Mouse (Mus musculus) hindbrain, embryonic 15.5 days (tissue): Measurements from ENCODE around the gene Gm5150. TPM values are rescaled to one million over a fixed set of nuclear protein-coding genes. Genes with fewer than 3 reads are reported as not detected.
A peak's percentile ranks its signal among the peaks of the same experiment; 100 is the strongest.
"Not testable (repeated sequence)": the region's sequence is repeated elsewhere in the genome, so short reads cannot be mapped to it uniquely, and the experiment has no call there.

ENCODE experiments used
- ATAC-seq: fragments of 200-750 bp; cut with Nextera tagmentation; 2 replicates; pipeline ENCODE4 v1.8.0; 2017; ENCODE audit warnings: low read depth, moderate number of reproducible peaks, moderate TSS enrichment; ENCODE audit not compliant: low FRiP score
- H3K27ac ChIP-seq: fragments of 300-500 bp; sonication (generic); replicated peaks from 2 replicates; pipeline ENCODE4 v1.5.1; 2015; ENCODE audit warnings: mild to moderate bottlenecking, inconsistent platforms
- H3K27me3 ChIP-seq: fragments of 300-500 bp; sonication (generic); 2 replicates; pipeline ENCODE4 v1.6.1; 2015; ENCODE audit warnings: control low read depth, inconsistent platforms
- H3K36me3 ChIP-seq: fragments of 300-500 bp; sonication (generic); 2 replicates; pipeline ENCODE4 v1.6.1; 2015; ENCODE audit warnings: control low read depth, inconsistent platforms
- H3K4me1 ChIP-seq: fragments of 300-500 bp; sonication (generic); replicated peaks from 2 replicates; pipeline ENCODE4 v1.6.1; 2015; ENCODE audit warnings: control low read depth, inconsistent platforms
- H3K4me2 ChIP-seq: fragments of 300-500 bp; sonication (generic); 2 replicates; pipeline ENCODE4 v1.6.1; 2015; ENCODE audit warnings: moderate library complexity, mild to moderate bottlenecking, inconsistent platforms
- H3K4me3 ChIP-seq: fragments of 300-500 bp; sonication (generic); 2 replicates; pipeline ENCODE4 v1.5.1; 2015; ENCODE audit warnings: mild to moderate bottlenecking, inconsistent platforms
- H3K9ac ChIP-seq: fragments of 300-500 bp; sonication (generic); 2 replicates; pipeline ENCODE4 v1.6.1; 2015; ENCODE audit warnings: inconsistent platforms
- H3K9me3 ChIP-seq: fragments of 300-500 bp; sonication (generic); 2 replicates; pipeline ENCODE4 v1.6.1; 2016; ENCODE audit warnings: control low read depth, inconsistent platforms
- WGBS: fragments of 180-500 bp; shearing (Covaris S2); methylation state at CpG from one replicate; pipeline ENCODE4 v1.1.7; 2015; 5-methylcytosine and 5-hydroxymethylcytosine counted together
- polyA plus RNA-seq: library from polyadenylated mRNA; unstranded; fragments of >200 nt; fragmentation: Nextera tagmentation; extraction: Ambion mirVana; gene quantifications from 2 replicates; pipeline ENCODE4 v1.2.1, GENCODE M21; 2015

The Gm5150 gene
- not detected in 2 replicates for polyA plus RNA-seq

DNA sequence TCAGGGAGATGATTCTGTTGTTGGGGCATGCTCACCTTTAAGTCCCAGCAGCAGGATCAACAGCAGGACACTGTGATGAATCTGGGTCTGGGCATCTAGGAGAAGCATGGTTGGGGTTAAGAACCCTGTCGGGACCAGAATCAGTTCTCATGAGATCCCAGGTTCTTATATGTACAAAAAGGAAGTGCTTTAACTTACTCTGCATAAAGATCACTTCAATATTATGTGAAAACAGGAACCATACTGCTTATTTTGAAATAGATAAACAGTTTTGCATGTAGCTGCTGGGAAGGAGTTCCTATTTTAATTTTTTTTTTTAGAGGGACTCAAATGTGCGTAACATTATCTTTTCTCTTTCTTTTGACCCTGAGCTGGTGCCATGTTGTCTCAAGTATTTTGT lies at the start of gene Gm5150:
TSS of gene Gm5150 (minus strand) at position 223 of the 400 bp plus-strand sequence.
- Histone ChIP-seq H3K36me3 (no peaks in the 10 kb centered on the region), H3K4me2 (no peak within 1 kb of the TSS), H3K4me1 (no peaks in the 10 kb centered on the region), H3K4me3 (no peak within 1 kb of the TSS), H3K9ac (no peak within 1 kb of the TSS), H3K9me3 (no peaks in the 10 kb centered on the region), H3K27ac (no peak within 1 kb of the TSS), H3K27me3 (no peaks in the 10 kb centered on the region)
- no peak for ATAC-seq
- 95% methylated on average over 2 of the region's 2 CpGs for WGBS

DNA sequence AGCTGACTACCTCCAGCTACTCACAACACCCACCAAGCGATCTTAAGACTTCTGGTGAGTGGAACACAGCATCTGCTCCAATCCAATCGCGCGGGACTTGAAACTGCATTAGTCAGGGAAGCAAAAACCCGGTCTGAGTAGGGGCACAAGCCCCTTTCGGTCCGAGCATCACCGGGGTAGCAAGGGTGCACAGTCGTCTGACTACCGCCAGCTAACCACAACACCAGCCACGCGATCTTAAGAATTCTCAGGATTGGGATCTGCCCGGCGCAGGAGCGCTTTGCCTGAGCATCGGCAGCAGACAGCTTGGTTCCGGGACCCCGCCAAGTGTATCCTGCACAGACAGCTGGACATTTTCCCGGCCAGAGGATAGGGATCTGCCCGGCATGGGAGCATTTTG lies 45.5 kb upstream of the Gm5150 start:
- H3K4me3 ChIP-seq, H3K4me2 ChIP-seq, H3K36me3 ChIP-seq, H3K27me3 ChIP-seq, H3K9ac ChIP-seq, H3K9me3 ChIP-seq, H3K4me1 ChIP-seq, ATAC-seq, H3K27ac ChIP-seq: not testable (repeated sequence)
- 84% methylated on average over 20 of the region's 20 CpGs for WGBS

DNA sequence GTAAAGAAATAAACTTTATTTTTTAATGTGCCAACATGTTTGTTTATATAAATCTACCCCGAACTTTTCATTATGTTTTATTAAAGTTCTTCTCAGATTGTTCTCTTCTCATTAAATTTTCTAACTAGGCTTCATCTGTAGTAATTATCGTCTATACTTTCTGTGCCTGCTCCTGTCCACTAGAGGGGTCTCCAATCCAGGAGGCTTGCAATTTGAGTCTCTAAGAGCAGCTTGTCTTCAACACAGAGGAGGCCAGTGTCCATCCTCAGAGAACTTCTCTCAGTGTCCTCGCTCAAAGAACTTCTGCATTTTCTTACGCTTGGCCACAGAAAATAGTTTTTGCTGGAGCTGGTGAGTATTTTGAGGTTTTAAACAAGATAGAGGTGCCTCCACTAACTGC lies 41.1 kb upstream of the Gm5150 start:
- no peak overlapping the region for H3K9ac ChIP-seq
- WGBS: 67% methylated on average over 4 of the region's 4 CpGs
- no peaks in the 10 kb centered on the region for H3K36me3 ChIP-seq
- H3K27ac ChIP-seq: no peak overlapping the region
- H3K4me2 ChIP-seq: no peak overlapping the region
- H3K4me3 ChIP-seq: no peak overlapping the region
- H3K4me1 ChIP-seq: no peaks in the 10 kb centered on the region
- H3K9me3 ChIP-seq: no peaks in the 10 kb centered on the region
- H3K27me3 ChIP-seq: no peaks in the 10 kb centered on the region
- ATAC-seq: no peak

- H3K9ac ChIP-seq: no peak overlapping the region
- H3K4me2 ChIP-seq: no peak overlapping the region
- 3% methylated on average over 1 of the region's 1 CpGs for WGBS
- no peak overlapping the region for H3K27ac ChIP-seq
- no peak for ATAC-seq
- no peaks in the 10 kb centered on the region for H3K27me3 ChIP-seq
- H3K4me1 ChIP-seq: no peaks in the 10 kb centered on the region
- H3K36me3 ChIP-seq: no peaks in the 10 kb centered on the region
- H3K4me3 ChIP-seq: no peak overlapping the region
- no peaks in the 10 kb centered on the region for H3K9me3 ChIP-seq
Measured at GRCm38 (mm10) chr3:16043315-16043714, 37.1 kb upstream of the Gm5150 start.

GRCm38 (mm10) chr3:16024988-16025387 lies 18.8 kb upstream of the Gm5150 start:
- 2% methylated on average over 6 of the region's 6 CpGs for WGBS

DNA sequence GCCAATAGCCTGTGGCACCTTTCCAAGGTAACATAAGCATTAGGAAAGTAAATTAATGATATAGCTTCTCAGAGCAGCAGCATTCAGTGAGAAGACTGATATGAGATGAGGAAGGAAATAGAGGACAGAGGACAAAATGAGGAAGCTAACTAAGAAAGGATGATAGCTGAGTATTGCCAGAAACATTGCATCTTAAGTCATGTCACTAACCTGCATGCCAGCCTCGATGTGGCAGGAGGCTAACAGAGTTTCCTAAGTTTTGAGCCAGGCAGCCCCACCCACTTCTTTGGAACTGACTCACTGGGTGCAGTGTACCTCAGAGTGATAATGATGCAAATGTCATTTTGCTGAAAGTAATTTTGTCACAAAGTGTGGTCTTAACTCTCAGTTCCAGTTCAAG lies 16.0 kb upstream of the Gm5150 start:
- Histone ChIP-seq H3K4me2 (no peak overlapping the region), H3K27ac (no peak overlapping the region), H3K27me3 (no peaks in the 10 kb centered on the region), H3K4me1 (no peaks in the 10 kb centered on the region), H3K9ac (no peak overlapping the region), H3K4me3 (no peak overlapping the region), H3K36me3 (no peaks in the 10 kb centered on the region), H3K9me3 (no peaks in the 10 kb centered on the region)
- no peak for ATAC-seq
- 46% methylated on average over 1 of the region's 1 CpGs for WGBS

More at GRCm38 (mm10) chr3:16024988-16025387, 18.8 kb upstream of the Gm5150 start:
- not testable (repeated sequence) for ATAC-seq, H3K9ac ChIP-seq, H3K4me3 ChIP-seq, H3K27ac ChIP-seq, H3K4me1 ChIP-seq, H3K9me3 ChIP-seq, H3K27me3 ChIP-seq, H3K36me3 ChIP-seq
- H3K4me2 ChIP-seq: peak overlapping the region; percentile 34

- H3K9me3 ChIP-seq, H3K4me2 ChIP-seq, H3K4me1 ChIP-seq, H3K27me3 ChIP-seq, H3K9ac ChIP-seq, H3K4me3 ChIP-seq, H3K27ac ChIP-seq, ATAC-seq, H3K36me3 ChIP-seq: not testable (repeated sequence)
- WGBS: 96% methylated on average over 2 of the region's 2 CpGs
Measured at GRCm38 (mm10) chr3:16014456-16014855, 8.2 kb upstream of the Gm5150 start.

- Histone ChIP-seq H3K4me1 (no peaks in the 10 kb centered on the region), H3K9ac (no peak overlapping the region), H3K9me3 (no peaks in the 10 kb centered on the region), H3K27me3 (no peaks in the 10 kb centered on the region), H3K4me3 (no peak overlapping the region), H3K4me2 (no peak overlapping the region), H3K36me3 (no peaks in the 10 kb centered on the region), H3K27ac (no peak overlapping the region)
- 92% methylated on average over 1 of the region's 1 CpGs for WGBS
- ATAC-seq: no peak
Measured at GRCm38 (mm10) chr3:16007827-16008226, 1.6 kb upstream of the Gm5150 start.

DNA sequence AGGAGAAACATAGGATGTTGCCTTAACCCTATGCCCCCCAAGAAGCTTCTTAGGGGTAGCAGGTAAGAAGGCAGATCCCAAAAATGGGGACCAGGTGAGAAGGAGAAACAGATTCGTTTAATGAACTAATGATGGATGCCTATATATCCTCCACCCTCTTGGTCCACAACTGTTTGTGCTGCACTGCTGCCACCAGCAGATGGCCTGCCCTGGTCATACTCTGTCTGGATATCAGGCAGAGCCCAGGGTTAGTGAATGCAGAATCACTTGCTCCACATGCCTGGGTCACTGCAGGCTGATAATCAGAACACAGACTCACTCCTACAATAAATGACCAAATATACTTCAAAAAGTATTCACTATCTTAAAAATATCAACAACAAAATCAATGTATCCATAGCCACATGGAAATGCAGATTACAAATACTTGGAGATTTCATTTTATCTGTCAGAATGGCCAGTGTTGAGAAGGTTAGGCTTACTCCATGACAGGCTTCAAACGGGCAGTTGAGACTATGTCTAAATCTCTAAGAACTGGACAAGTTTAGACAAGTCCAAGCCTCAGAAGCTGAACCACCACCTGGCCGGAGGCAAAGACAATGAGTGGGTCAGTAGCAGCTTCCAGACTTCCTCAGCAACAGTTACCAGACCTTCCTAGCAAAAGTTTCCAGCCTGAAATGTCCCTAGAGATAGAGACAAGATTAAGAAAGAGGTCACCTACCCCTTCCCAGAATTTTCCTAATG lies 2.2 kb downstream of the Gm5150 start:
- Histone ChIP-seq H3K27me3 (no peaks in the 10 kb centered on the region), H3K4me3 (no peak overlapping the region), H3K9me3 (no peaks in the 10 kb centered on the region), H3K4me2 (no peak overlapping the region), H3K4me1 (no peaks in the 10 kb centered on the region), H3K27ac (no peak overlapping the region), H3K9ac (no peak overlapping the region), H3K36me3 (no peaks in the 10 kb centered on the region)
- no peak for ATAC-seq
- 90% methylated on average over 3 of the region's 3 CpGs for WGBS

GRCm38 (mm10) chr3:15999479-15999878 lies 6.8 kb downstream of the Gm5150 start:
- 97% methylated on average over 3 of the region's 3 CpGs for WGBS
- not testable (repeated sequence) for H3K4me1 ChIP-seq, H3K9ac ChIP-seq, H3K27me3 ChIP-seq, H3K36me3 ChIP-seq, H3K4me3 ChIP-seq, ATAC-seq, H3K9me3 ChIP-seq, H3K4me2 ChIP-seq, H3K27ac ChIP-seq

GRCm38 (mm10) chr3:15982216-15982615 lies 24.0 kb downstream of the Gm5150 start:
- H3K27me3 ChIP-seq: no peaks in the 10 kb centered on the region
- no peak overlapping the region for H3K9ac ChIP-seq
- H3K9me3 ChIP-seq: no peaks in the 10 kb centered on the region
- ATAC-seq: no peak
- no peak overlapping the region for H3K4me2 ChIP-seq
- no peaks in the 10 kb centered on the region for H3K36me3 ChIP-seq
- 71% methylated on average over 3 of the region's 3 CpGs for WGBS
- H3K4me3 ChIP-seq: no peak overlapping the region
- no peak overlapping the region for H3K27ac ChIP-seq
- no peaks in the 10 kb centered on the region for H3K4me1 ChIP-seq

GRCm38 (mm10) chr3:15956921-15957320 lies 49.3 kb downstream of the Gm5150 start:
- ATAC-seq: no peak
- no peaks in the 10 kb centered on the region for H3K36me3 ChIP-seq
- H3K4me1 ChIP-seq: no peaks in the 10 kb centered on the region
- peaks cover 6% of the 10 kb centered on the region; the same call in 1 of the 2 replicates for H3K9me3 ChIP-seq
- H3K9ac ChIP-seq: no peak overlapping the region
- H3K4me2 ChIP-seq: no peak overlapping the region
- no peak overlapping the region for H3K4me3 ChIP-seq
- H3K27ac ChIP-seq: no peak overlapping the region
- no peaks in the 10 kb centered on the region for H3K27me3 ChIP-seq
